Mouse (Mus musculus): Measurements from ENCODE around the gene Chn2.

The Chn2 gene

GRCm38 (mm10) chr6:54318618-54319017 is 279.3 kb downstream of the Chn2 start:
- no peak for DNase-seq

- DNase-seq: no peak
Observed at GRCm38 (mm10) chr6:54319198-54319597, 279.8 kb downstream of the Chn2 start.

- no peak for DNase-seq
Observed at GRCm38 (mm10) chr6:54320236-54320635, 280.9 kb downstream of the Chn2 start.

GRCm38 (mm10) chr6:54325246-54325885 is 286.0 kb downstream of the Chn2 start, which contains the start of gene Prr15:
Gene Prr15 (plus strand): TSS chr6:54325835.
- DNase-seq: no peak

GRCm38 (mm10) chr6:54326671-54327625 is 287.6 kb downstream of the Chn2 start:
- peak; percentile 1 for DNase-seq

GRCm38 (mm10) chr6:54327626-54328003 is 288.3 kb downstream of the Chn2 start:
- peak; percentile 3 for DNase-seq

GRCm38 (mm10) chr6:54328783-54329182 is 289.4 kb downstream of the Chn2 start:
- no peak for DNase-seq

GRCm38 (mm10) chr6:54329598-54329997 is 290.2 kb downstream of the Chn2 start:
- DNase-seq: no peak

- no peak for DNase-seq
Observed at GRCm38 (mm10) chr6:54330166-54330565, 290.8 kb downstream of the Chn2 start.

GRCm38 (mm10) chr6:54331765-54332164 is 292.4 kb downstream of the Chn2 start:
- DNase-seq: no peak

- no peak for DNase-seq
Observed at GRCm38 (mm10) chr6:54332203-54332602, 292.8 kb downstream of the Chn2 start.

GRCm38 (mm10) chr6:54333116-54333651 is 293.8 kb downstream of the Chn2 start:
- no peak for DNase-seq

GRCm38 (mm10) chr6:54333652-54334396 is 294.5 kb downstream of the Chn2 start:
- DNase-seq: no peak

- no peak for DNase-seq
Observed at GRCm38 (mm10) chr6:54337321-54337720, 298.0 kb downstream of the Chn2 start.

GRCm38 (mm10) chr6:54341133-54341532 is 301.8 kb downstream of the Chn2 start:
- no peak for DNase-seq

GRCm38 (mm10) chr6:54342223-54342622 is 302.9 kb downstream of the Chn2 start:
- no peak for DNase-seq

Data from thymus, postnatal 25 days (tissue).